Mouse (Mus musculus) midbrain, postnatal 0 days (tissue): ENCODE results near the gene Tnnt1. TPM values are rescaled to one million over a fixed set of nuclear protein-coding genes. Genes with fewer than 3 reads are reported as not detected.

Experiments
- ATAC-seq: fragments of 200-750 bp; cut with Nextera tagmentation; 2 replicates; pipeline ENCODE4 v1.8.0; 2017; ENCODE audit warnings: moderate number of reproducible peaks, mild to moderate bottlenecking, moderate TSS enrichment, moderate library complexity; ENCODE audit not compliant: low FRiP score
- DNase-seq: peaks from one replicate; pipeline ENCODE4 v3.0.0-alpha.2; 2015; ENCODE audit warnings: low spot score
- H3K27ac ChIP-seq: fragments of 300-500 bp; sonication (generic); 2 replicates; pipeline ENCODE4 v1.5.1; 2014; ENCODE audit warnings: low read depth, mild to moderate bottlenecking, low read length, mixed read lengths
- H3K27me3 ChIP-seq: fragments of 300-500 bp; sonication (generic); 2 replicates; pipeline ENCODE4 v1.6.1; 2014; ENCODE audit warnings: low read length, control low read depth, mixed read lengths; ENCODE audit not compliant: insufficient read depth
- H3K36me3 ChIP-seq: fragments of 300-500 bp; sonication (generic); 2 replicates; pipeline ENCODE4 v1.6.1; 2014; ENCODE audit warnings: low read length, control low read depth, mixed read lengths; ENCODE audit not compliant: insufficient read depth
- H3K4me1 ChIP-seq: fragments of 300-500 bp; sonication (generic); 2 replicates; pipeline ENCODE4 v1.6.1; 2014; ENCODE audit warnings: mild to moderate bottlenecking, control low read depth, antibody characterized with exemption, low read length, mixed read lengths; ENCODE audit not compliant: insufficient read depth
- H3K4me2 ChIP-seq: fragments of 300-500 bp; sonication (generic); 2 replicates; pipeline ENCODE4 v1.6.1; 2014; ENCODE audit warnings: low read depth, mild to moderate bottlenecking, low read length, mixed read lengths; ENCODE audit not compliant: poor library complexity, severe bottlenecking
- H3K4me3 ChIP-seq: fragments of 300-500 bp; sonication (generic); 2 replicates; pipeline ENCODE4 v1.5.1; 2014; ENCODE audit warnings: low read depth, mild to moderate bottlenecking, low read length, moderate library complexity
- H3K9ac ChIP-seq: fragments of 300-500 bp; sonication (generic); replicated peaks from 2 replicates; pipeline ENCODE4 v1.6.1; 2014; ENCODE audit warnings: mild to moderate bottlenecking, low read length, moderate library complexity, mixed read lengths; ENCODE audit not compliant: poor library complexity, severe bottlenecking
- H3K9me3 ChIP-seq: fragments of 300-500 bp; sonication (generic); 2 replicates; pipeline ENCODE4 v1.6.1; 2016; ENCODE audit warnings: low read length, control low read depth
- CTCF ChIP-seq: IDR thresholded peaks from 2 replicates; pipeline ENCODE4 v1.5.1; 2016; ENCODE audit warnings: antibody characterized with exemption, mild to moderate bottlenecking
- WGBS: fragments of 180-500 bp; shearing (Covaris S2); extraction: QIAGEN DNeasy Blood & Tissue Kit; methylation state at CpG from one replicate; pipeline ENCODE4 v1.1.7; 2014; 5-methylcytosine and 5-hydroxymethylcytosine counted together
- polyA plus RNA-seq: library from polyadenylated mRNA; unstranded; fragments of >200 nt; fragmentation: Nextera tagmentation; extraction: Ambion mirVana; gene quantifications from 2 replicates; pipeline ENCODE4 v1.2.1, GENCODE M21; 2015
- total RNA-seq: library from RNA; depleted of rRNA; stranded (reverse); fragments of >200 nt; gene quantifications from 2 replicates; pipeline ENCODE4 v1.2.3, GENCODE M21; 2014; rRNA removed

Tnnt1 gene
- total RNA-seq (2.9 and 4.2 TPM in 2 replicates), polyA plus RNA-seq (3.3 and 4.1 TPM in 2 replicates)

DNA sequence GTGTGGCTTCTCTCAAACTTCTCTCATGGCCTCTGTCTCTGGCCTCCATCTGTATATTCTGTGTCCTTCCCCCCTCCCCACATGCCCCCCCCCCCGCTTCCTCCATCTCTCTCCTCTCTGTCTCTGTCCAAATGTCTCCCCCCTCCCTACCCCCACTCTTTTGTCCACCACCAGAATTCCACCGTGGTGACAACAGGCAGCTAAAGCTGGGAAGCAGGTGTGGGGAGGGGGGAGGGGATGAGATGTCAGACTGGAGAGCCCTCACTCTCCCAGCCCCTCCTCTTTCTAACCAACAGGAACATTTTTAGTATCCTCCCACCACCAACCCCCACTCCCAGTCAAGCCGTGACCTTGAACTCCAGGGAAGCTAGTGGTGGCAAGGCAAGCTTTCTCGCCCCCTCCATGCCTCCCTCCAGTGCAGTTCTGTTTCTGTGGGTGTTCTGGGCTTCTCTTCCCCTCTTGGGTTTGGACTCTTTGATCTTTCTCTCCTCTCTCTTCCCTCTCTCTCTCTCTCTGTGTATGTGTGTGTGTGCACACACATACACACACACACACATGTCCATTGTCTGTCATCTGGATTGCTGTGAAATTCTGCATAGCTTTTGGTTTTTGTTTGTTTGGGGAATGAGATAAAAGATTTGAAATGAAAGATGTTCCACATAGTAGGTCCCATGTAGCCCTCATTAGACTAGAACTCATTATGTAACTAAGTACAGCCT is at the start of gene Tnnt1:
Gene Tnnt1, minus strand, starts transcription at position 51 of the 719 bp plus-strand sequence.
- WGBS: 27% methylated on average over 3 of the region's 4 CpGs
- Histone ChIP-seq H3K9ac (no peak within 1 kb of the TSS), H3K27me3 (0 out of 2 replicates have a peak, but pooled peaks cover under 1% of the 10 kb centered on the region), H3K4me1 (no peaks in the 10 kb centered on the region), H3K36me3 (no peaks in the 10 kb centered on the region), H3K4me2 (no peak within 1 kb of the TSS), H3K27ac (no peak within 1 kb of the TSS), H3K9me3 (no peaks in the 10 kb centered on the region), H3K4me3 (no peak within 1 kb of the TSS)
- no peak for TF ChIP-seq CTCF
- ATAC-seq: no peak
- DNase-seq: no peak

- Histone ChIP-seq H3K4me3 (no peak overlapping the region), H3K27ac (no peak overlapping the region), H3K4me2 (no peak overlapping the region), H3K9me3 (no peaks in the 10 kb centered on the region), H3K4me1 (no peaks in the 10 kb centered on the region), H3K27me3 (no peaks in the 10 kb centered on the region), H3K9ac (no peak overlapping the region), H3K36me3 (no peaks in the 10 kb centered on the region)
- DNase-seq (no peak), ATAC-seq (no peak)
- 98% methylated on average over 3 of the region's 3 CpGs for WGBS
- 0 out of 2 replicates have a peak, but pooled peaks have one; percentile 4 for TF ChIP-seq CTCF
Measured at GRCm38 (mm10) chr7:4562660-4563059, 46.5 kb upstream of the Tnnt1 start.

DNA sequence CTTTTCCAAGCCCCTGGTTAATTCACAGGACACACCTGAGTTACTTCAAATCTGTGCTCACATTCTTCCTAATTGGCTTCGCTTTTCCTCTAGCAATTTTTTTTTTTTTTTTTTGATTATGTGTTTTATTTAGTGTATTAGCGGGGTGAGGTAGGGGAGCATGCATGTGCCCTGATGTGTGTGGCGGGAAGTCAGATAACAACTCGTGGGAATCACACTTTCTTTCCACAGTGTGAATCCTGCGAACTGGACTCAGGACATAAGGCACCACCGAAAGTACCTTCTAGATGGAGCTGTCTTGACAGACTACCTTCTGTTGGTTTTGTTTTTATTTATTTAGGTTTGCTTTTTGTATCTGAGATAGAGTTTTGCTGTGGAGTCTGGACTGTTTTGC is 41.0 kb upstream of the Tnnt1 start:
- ATAC-seq (peak; percentile 33; the same call in 1 of the 2 replicates), DNase-seq (no peak)
- WGBS: 71% methylated on average over 6 of the region's 6 CpGs
- Histone ChIP-seq H3K27ac (no peak overlapping the region), H3K4me2 (peak overlapping the region; percentile 13; the same call in 1 of the 2 replicates), H3K36me3 (no peaks in the 10 kb centered on the region), H3K4me1 (no peaks in the 10 kb centered on the region), H3K9me3 (no peaks in the 10 kb centered on the region), H3K27me3 (no peaks in the 10 kb centered on the region), H3K9ac (no peak overlapping the region), H3K4me3 (no peak overlapping the region)
- no peak for TF ChIP-seq CTCF

- H3K4me3 ChIP-seq: peak overlapping the region; percentile 8; the same call in 1 of the 2 replicates
- no peak overlapping the region for H3K9ac ChIP-seq
- DNase-seq (peak; percentile 96), ATAC-seq (peak; percentile 95)
- no peak overlapping the region for H3K27ac ChIP-seq
- TF ChIP-seq CTCF: peak; percentile 99
- H3K4me2 ChIP-seq: peak overlapping the region; percentile 13; the same call in 1 of the 2 replicates
- H3K9me3 ChIP-seq: no peaks in the 10 kb centered on the region
- no peaks in the 10 kb centered on the region for H3K36me3 ChIP-seq
- 15% methylated on average over 15 of the region's 15 CpGs for WGBS
- H3K4me1 ChIP-seq: no peaks in the 10 kb centered on the region
- H3K27me3 ChIP-seq: no peaks in the 10 kb centered on the region
Measured at GRCm38 (mm10) chr7:4556256-4557166, 40.3 kb upstream of the Tnnt1 start.

DNA sequence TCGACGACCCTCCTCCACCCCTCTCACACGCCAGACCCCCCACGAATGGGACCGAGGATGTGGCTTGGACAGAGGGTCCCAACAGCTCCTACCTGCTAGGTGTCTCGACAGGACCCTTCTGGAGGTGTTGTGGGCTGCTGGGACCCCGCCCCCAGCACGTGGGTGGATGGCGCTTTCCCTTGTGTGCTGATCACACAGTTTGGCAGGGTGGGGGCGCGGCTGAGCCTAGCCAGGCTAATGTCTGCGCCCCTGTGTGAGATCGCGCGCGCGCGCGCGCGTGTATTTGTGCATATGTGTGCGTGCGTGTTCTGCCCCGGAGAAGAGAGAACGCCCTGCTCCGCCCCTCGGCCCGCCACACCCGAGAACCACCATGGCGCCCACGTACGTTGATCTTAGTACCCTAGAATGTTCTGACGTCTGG is 31.0 kb upstream of the Tnnt1 start, which contains the start of gene Syt5:
Gene Syt5, minus strand, starts transcription at position 321 of the 421 bp plus-strand sequence.
- 3% methylated on average over 33 of the region's 33 CpGs for WGBS
- no peaks in the 10 kb centered on the region for H3K27me3 ChIP-seq
- H3K9ac ChIP-seq: peak within 1 kb of the TSS; percentile 78
- ATAC-seq: peak; percentile 90
- peaks cover 10% of the 10 kb centered on the region for H3K4me1 ChIP-seq
- no peak for TF ChIP-seq CTCF
- peak within 1 kb of the TSS; percentile 54 for H3K4me3 ChIP-seq
- no peaks in the 10 kb centered on the region; the same call in 1 of the 2 replicates for H3K36me3 ChIP-seq
- H3K27ac ChIP-seq: peak within 1 kb of the TSS; percentile 93
- DNase-seq: peak; percentile 92
- no peaks in the 10 kb centered on the region for H3K9me3 ChIP-seq
- H3K4me2 ChIP-seq: peak within 1 kb of the TSS; percentile 82
